Mouse (Mus musculus) spleen, postnatal 4 days (tissue): ENCODE results near the gene Socs3.

Source experiments
- DNase-seq, 2 experiments: peaks; one replicate each; pipeline ENCODE4 v3.0.0; 2022; ENCODE audit warnings: low spot score in 2 of 2

Gene Socs3

GRCm38 (mm10) chr11:117969945-117970872, at the start of gene Socs3:
Gene Socs3, minus strand, starts transcription at chr11:117970047.
- DNase-seq, result peak; percentile 89 to 98

GRCm38 (mm10) chr11:118018328-118018727, 48.5 kb upstream of the Socs3 start:
- DNase-seq, result no peak

- no peak for DNase-seq
These were observed 45.7 kb upstream of the Socs3 start for GRCm38 (mm10) chr11:118015381-118016145.

GRCm38 (mm10) chr11:118014391-118014995, 44.6 kb upstream of the Socs3 start:
- no peak for DNase-seq

- no peak for DNase-seq
These were observed 43.5 kb upstream of the Socs3 start for GRCm38 (mm10) chr11:118013339-118013738.

- DNase-seq, result no peak
These were observed 42.7 kb upstream of the Socs3 start for GRCm38 (mm10) chr11:118012595-118012994.

- DNase-seq, result no peak
These were observed 40.2 kb upstream of the Socs3 start for GRCm38 (mm10) chr11:118009865-118010571.

GRCm38 (mm10) chr11:118008843-118009242, 39.0 kb upstream of the Socs3 start:
- DNase-seq, result no peak

- no peak for DNase-seq
These were observed 38.4 kb upstream of the Socs3 start for GRCm38 (mm10) chr11:118008144-118008805.

GRCm38 (mm10) chr11:118007460-118008143, 37.8 kb upstream of the Socs3 start:
- DNase-seq, result peak in 1 of 2 experiments; percentile 44

GRCm38 (mm10) chr11:118004217-118004616, 34.4 kb upstream of the Socs3 start:
- DNase-seq, result no peak

- DNase-seq, result no peak
These were observed 33.9 kb upstream of the Socs3 start for GRCm38 (mm10) chr11:118003718-118004117.

GRCm38 (mm10) chr11:118003176-118003575, 33.3 kb upstream of the Socs3 start:
- DNase-seq, result no peak

- DNase-seq, result peak; percentile 74 to 84
These were observed 30.8 kb upstream of the Socs3 start for GRCm38 (mm10) chr11:118000565-118001215.

- no peak for DNase-seq
These were observed 30.2 kb upstream of the Socs3 start for GRCm38 (mm10) chr11:118000083-118000482.

- no peak for DNase-seq
These were observed 29.6 kb upstream of the Socs3 start for GRCm38 (mm10) chr11:117999260-117999934.

GRCm38 (mm10) chr11:117998356-117998755, 28.5 kb upstream of the Socs3 start:
- no peak for DNase-seq

GRCm38 (mm10) chr11:117997085-117997484, 27.2 kb upstream of the Socs3 start:
- DNase-seq, result no peak

GRCm38 (mm10) chr11:117996066-117996465, 26.2 kb upstream of the Socs3 start:
- no peak for DNase-seq
